Mouse (Mus musculus): ENCODE data around the gene Gzf1. TPM values are rescaled to one million over a fixed set of nuclear protein-coding genes. Genes with fewer than 3 reads are reported as not detected.

Gene Gzf1
- 21.9 and 23.5 TPM in 2 replicates for polyA plus RNA-seq (2015; fragmentation: Nextera tagmentation; extraction: Ambion mirVana)

DNA sequence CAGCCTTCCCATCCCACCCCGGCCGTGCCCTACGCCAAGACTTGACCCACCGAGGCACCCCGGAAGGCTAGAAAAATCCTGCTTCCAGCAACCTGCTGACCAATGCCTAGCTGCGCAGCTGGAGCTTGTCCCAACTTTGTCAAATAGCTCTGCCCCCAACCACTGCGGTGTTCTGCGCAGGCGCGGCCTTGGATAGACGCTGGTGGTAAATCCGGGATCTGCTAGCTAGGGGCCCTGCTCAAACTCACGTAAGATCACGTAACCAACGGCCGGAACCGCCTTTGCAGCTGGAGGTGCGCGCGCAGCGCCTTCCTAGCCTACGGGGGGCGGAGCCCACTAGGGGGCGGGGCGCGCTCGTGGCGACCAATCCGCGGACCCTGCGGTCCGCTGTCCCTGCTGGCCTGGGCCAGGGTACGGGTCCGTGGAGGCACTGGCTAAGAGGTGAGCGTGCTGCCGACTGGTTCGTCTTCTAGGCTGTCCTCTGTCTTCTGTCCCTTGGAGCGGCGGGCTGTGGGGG, at the start of gene Gzf1:
Gene Gzf1 (plus strand): TSS at position 249 of the 517 bp plus-strand sequence.
- peak within 1 kb of the TSS; percentile 70 for H3K4me3 ChIP-seq (replicated peaks)
- peak within 1 kb of the TSS; percentile 96 for H3K27ac ChIP-seq

GRCm38 (mm10) chr2:148631602-148632001, 49.2 kb upstream of the Gzf1 start:
- Histone ChIP-seq H3K27me3 (no peaks in the 10 kb centered on the region), H3K4me3 (replicated peaks) (no peak overlapping the region), H3K27ac (no peak overlapping the region), H3K9me3 (replicated peaks) (no peaks in the 10 kb centered on the region), H3K4me2 (no peak overlapping the region), H3K4me1 (no peaks in the 10 kb centered on the region), H3K36me3 (no peaks in the 10 kb centered on the region), H3K9ac (no peak overlapping the region)
- WGBS: 93% methylated on average over 3 of the region's 3 CpGs
- ATAC-seq (replicated peaks; ENCODE audit: low FRiP score): no peak

More for the DNA sequence above, at the start of gene Gzf1:
- under 1% methylated on average over 39 of the region's 39 CpGs for WGBS
- no peaks in the 10 kb centered on the region for H3K27me3 ChIP-seq
- H3K9ac ChIP-seq: peak within 1 kb of the TSS; percentile 71
- no peaks in the 10 kb centered on the region for H3K9me3 ChIP-seq (replicated peaks)
- H3K4me2 ChIP-seq: peak within 1 kb of the TSS; percentile 79
- ATAC-seq (replicated peaks; ENCODE audit: low FRiP score): peak; percentile 95
- peaks cover 42% of the 10 kb centered on the region for H3K36me3 ChIP-seq
- H3K4me1 ChIP-seq: peaks cover 49% of the 10 kb centered on the region

DNA sequence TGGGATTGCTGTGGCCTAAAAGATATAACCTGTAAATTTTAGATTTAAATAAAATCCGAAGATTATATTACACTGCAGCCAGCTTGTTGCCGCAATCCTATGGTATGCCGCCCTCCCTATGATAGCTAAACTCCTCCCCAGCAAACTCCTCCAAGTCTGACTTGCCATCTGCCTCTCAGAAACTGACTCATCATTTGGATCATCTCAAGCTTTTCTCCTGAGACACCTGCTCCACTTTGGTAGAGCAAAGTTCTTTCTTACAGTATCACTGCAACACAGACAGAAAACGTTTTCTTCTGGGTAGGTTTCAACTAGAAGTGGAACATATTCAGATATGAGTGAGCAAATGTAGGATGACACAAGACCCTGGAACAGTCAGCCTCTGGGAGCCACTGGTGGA, 46.4 kb upstream of the Gzf1 start:
- ATAC-seq (replicated peaks; ENCODE audit: low FRiP score): no peak
- no peak overlapping the region for H3K4me3 ChIP-seq (replicated peaks)
- no peak overlapping the region for H3K9ac ChIP-seq
- H3K27ac ChIP-seq: no peak overlapping the region
- no peak overlapping the region for H3K4me2 ChIP-seq
- H3K36me3 ChIP-seq: no peaks in the 10 kb centered on the region
- H3K4me1 ChIP-seq: no peaks in the 10 kb centered on the region
- 88% methylated on average over 4 of the region's 4 CpGs for WGBS
- no peaks in the 10 kb centered on the region for H3K9me3 ChIP-seq (replicated peaks)
- no peaks in the 10 kb centered on the region for H3K27me3 ChIP-seq

DNA sequence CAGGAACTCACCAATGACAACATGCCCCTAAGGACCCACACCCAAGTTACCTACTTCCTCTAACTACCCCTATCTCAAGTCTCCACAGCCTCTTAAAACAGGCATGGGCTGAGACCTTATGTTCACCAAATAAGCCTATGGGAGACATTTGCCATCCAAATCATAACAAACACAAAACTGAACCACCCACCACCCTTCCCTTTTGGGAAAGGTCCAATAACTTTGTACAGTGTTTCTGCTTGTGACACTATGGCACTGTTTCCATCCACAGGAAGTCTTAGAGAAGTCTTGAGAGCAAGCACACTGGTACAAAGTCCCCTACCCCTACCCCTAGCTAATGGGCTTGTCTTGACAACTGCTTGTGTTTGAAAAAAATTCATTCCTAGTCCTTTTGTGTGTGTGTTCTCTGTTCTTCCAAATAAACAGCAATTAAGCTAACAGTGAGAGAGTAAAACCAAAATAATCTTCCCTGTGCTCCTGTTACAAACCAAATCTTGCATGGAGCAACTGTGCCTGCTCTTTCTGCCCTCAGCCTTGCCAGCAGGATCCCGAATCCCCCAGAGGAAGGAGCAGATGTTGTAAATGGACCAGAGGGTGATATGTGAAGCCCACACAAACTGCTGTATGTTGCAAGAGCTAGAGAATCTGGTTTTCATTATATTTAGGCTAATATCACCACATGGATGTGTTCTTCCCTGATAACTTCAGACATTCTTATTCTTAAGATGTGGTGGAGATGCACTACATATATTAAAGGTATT, 38.0 kb upstream of the Gzf1 start:
- Histone ChIP-seq H3K4me2 (no peak overlapping the region), H3K36me3 (no peaks in the 10 kb centered on the region), H3K4me1 (no peaks in the 10 kb centered on the region), H3K27ac (no peak overlapping the region), H3K9me3 (replicated peaks) (no peaks in the 10 kb centered on the region), H3K27me3 (no peaks in the 10 kb centered on the region), H3K9ac (no peak overlapping the region), H3K4me3 (replicated peaks) (no peak overlapping the region)
- WGBS: 61% methylated on average over 1 of the region's 1 CpGs
- no peak for ATAC-seq (replicated peaks; ENCODE audit: low FRiP score)

DNA sequence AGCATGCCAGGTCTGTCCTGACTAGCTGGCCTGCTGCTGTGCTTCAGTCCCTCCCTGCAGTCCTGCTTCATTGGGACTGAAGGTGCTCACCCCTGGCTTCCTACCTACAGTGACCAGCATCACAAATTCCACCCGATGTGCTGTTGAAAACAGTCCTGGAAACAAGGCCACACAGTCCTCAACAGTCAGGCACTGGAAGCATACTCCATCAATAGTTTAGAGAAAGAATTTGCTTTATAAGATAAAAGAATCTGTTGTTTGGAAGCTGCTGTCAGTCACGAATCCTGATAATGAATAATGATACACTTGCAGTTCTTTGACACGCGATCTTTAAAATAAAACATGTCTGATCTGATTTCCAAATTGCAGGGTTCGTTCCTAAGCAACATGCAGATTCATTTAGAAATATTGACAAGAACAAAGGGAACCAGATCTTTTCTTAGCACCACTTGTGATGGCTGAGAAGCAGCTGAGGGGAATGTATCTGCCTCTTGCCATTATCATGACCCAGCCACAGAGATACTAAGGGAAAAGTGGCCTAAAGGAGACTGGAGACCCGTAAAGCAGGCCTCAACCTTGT, 36.3 kb upstream of the Gzf1 start:
- no peaks in the 10 kb centered on the region for H3K27me3 ChIP-seq
- ATAC-seq (replicated peaks; ENCODE audit: low FRiP score): no peak
- H3K27ac ChIP-seq: no peak overlapping the region
- no peak overlapping the region for H3K4me2 ChIP-seq
- H3K9ac ChIP-seq: no peak overlapping the region
- 88% methylated on average over 6 of the region's 6 CpGs for WGBS
- H3K4me1 ChIP-seq: no peaks in the 10 kb centered on the region
- no peak overlapping the region for H3K4me3 ChIP-seq (replicated peaks)
- no peaks in the 10 kb centered on the region for H3K36me3 ChIP-seq
- no peaks in the 10 kb centered on the region for H3K9me3 ChIP-seq (replicated peaks)

- Histone ChIP-seq H3K4me3 (replicated peaks) (no peak overlapping the region), H3K4me1 (no peaks in the 10 kb centered on the region), H3K9ac (no peak overlapping the region), H3K36me3 (no peaks in the 10 kb centered on the region), H3K4me2 (no peak overlapping the region), H3K27ac (no peak overlapping the region), H3K9me3 (replicated peaks) (no peaks in the 10 kb centered on the region), H3K27me3 (no peaks in the 10 kb centered on the region)
- WGBS: 51% methylated on average over 3 of the region's 3 CpGs
- ATAC-seq (replicated peaks; ENCODE audit: low FRiP score): no peak
Observed at GRCm38 (mm10) chr2:148650587-148651357, 30.1 kb upstream of the Gzf1 start.

GRCm38 (mm10) chr2:148654961-148655360, 25.9 kb upstream of the Gzf1 start:
- H3K4me1 ChIP-seq: no peaks in the 10 kb centered on the region
- H3K9ac ChIP-seq: no peak overlapping the region
- no peak; the same call in 1 of the 2 replicates for ATAC-seq (replicated peaks; ENCODE audit: low FRiP score)
- 3% methylated on average over 3 of the region's 3 CpGs for WGBS
- H3K36me3 ChIP-seq: no peaks in the 10 kb centered on the region
- H3K4me2 ChIP-seq: no peak overlapping the region
- no peak overlapping the region for H3K4me3 ChIP-seq (replicated peaks)
- H3K27ac ChIP-seq: no peak overlapping the region
- H3K9me3 ChIP-seq (replicated peaks): no peaks in the 10 kb centered on the region
- H3K27me3 ChIP-seq: 0 out of 2 replicates have a peak, but pooled peaks cover 2% of the 10 kb centered on the region

GRCm38 (mm10) chr2:148663458-148663857, 17.4 kb upstream of the Gzf1 start:
- no peaks in the 10 kb centered on the region for H3K36me3 ChIP-seq
- no peak overlapping the region for H3K4me3 ChIP-seq (replicated peaks)
- ATAC-seq (replicated peaks; ENCODE audit: low FRiP score): no peak
- no peaks in the 10 kb centered on the region for H3K9me3 ChIP-seq (replicated peaks)
- no peaks in the 10 kb centered on the region for H3K4me1 ChIP-seq
- no peak overlapping the region for H3K27ac ChIP-seq
- H3K4me2 ChIP-seq: no peak overlapping the region
- no peak overlapping the region for H3K9ac ChIP-seq
- H3K27me3 ChIP-seq: 0 out of 2 replicates have a peak, but pooled peaks cover 2% of the 10 kb centered on the region
- 97% methylated on average over 1 of the region's 1 CpGs for WGBS

DNA sequence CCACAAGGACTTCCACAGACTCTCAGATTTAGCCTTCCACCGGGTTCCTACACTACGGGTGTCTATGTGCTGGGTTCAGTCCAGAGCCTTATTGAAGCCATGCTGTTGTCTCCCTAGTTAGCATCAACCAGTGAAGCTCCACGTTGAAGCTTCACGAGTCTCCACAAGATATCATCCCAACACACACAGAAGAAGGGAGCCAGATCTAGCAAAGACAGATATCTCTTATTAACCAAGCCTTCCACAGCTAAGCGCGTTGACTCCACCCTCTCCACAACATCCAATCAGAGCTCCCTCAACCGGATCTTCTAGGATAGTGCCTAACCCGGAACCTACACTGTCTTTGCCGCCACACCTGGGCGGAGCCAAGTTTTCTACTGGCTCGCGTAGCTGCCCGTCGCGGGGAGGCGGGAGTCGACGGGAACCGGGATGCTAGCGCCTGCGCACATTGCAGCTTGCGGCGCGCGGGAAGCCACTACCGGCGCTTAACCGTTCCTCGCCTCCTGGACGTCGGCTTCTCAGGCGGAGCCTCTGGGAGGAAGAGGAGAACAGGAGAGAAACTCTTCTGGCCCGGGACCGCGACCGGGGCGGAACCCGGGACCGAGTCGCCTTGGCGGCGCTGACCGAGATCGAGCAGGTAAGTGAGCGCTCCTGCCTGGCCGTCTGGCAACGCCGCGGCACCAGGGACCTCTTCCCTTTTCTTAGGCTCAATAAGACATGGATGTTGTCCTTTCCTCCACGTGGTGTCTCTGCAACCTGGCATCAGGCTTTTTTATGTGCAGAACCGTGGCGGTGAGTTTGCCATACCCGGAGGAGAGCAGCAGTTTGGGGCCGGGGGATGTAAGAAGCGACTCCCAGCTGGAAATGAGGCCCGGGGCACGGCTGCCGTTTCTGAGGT, 8.4 kb upstream of the Gzf1 start, which contains the start of gene Nxt1:
Gene Nxt1 (plus strand): TSS at position 403 of the 898 bp plus-strand sequence.
- Histone ChIP-seq H3K9ac (peak within 1 kb of the TSS; percentile 78), H3K4me1 (peaks cover 28% of the 10 kb centered on the region), H3K4me2 (peak within 1 kb of the TSS; percentile 79), H3K4me3 (replicated peaks) (peak within 1 kb of the TSS; percentile 63), H3K27me3 (no peaks in the 10 kb centered on the region), H3K27ac (peak within 1 kb of the TSS; percentile 72), H3K36me3 (peaks cover 22% of the 10 kb centered on the region), H3K9me3 (replicated peaks) (no peaks in the 10 kb centered on the region)
- peak; percentile 100 for ATAC-seq (replicated peaks; ENCODE audit: low FRiP score)
- WGBS: under 1% methylated on average over 58 of the region's 58 CpGs

- peak overlapping the region; percentile 96 for H3K27ac ChIP-seq
- WGBS: 12% methylated on average over 26 of the region's 26 CpGs
- H3K27me3 ChIP-seq: no peaks in the 10 kb centered on the region
- H3K36me3 ChIP-seq: peaks cover 22% of the 10 kb centered on the region
- peak; percentile 9; the same call in 1 of the 2 replicates for ATAC-seq (replicated peaks; ENCODE audit: low FRiP score)
- peak overlapping the region; percentile 51 for H3K4me3 ChIP-seq (replicated peaks)
- H3K4me2 ChIP-seq: peak overlapping the region; percentile 79
- H3K9me3 ChIP-seq (replicated peaks): no peaks in the 10 kb centered on the region
- H3K4me1 ChIP-seq: peaks cover 64% of the 10 kb centered on the region
- peak overlapping the region; percentile 43 for H3K9ac ChIP-seq
Observed at GRCm38 (mm10) chr2:148677801-148678200, 3.0 kb upstream of the Gzf1 start.

DNA sequence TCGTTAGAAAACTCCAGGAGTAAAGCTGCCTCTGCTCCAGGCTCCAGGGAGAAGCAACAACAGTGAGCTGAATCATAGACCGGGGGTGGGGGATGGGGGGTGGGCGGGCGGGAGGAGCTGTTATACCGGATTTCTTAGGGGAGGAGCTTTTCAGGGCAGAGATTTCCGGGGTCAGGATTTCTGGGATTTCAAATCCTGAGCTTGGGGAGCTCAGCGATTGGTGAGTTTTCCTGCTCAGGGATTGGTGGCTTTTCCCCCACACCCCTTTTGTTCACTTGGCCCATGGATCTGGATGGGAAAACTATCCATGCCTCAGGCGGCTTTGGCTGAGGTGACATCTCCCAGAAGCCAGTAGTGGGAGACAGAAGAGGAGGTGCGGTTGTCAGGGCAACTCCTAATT, 1.5 kb upstream of the Gzf1 start:
- Histone ChIP-seq H3K4me1 (peaks cover 53% of the 10 kb centered on the region), H3K36me3 (peaks cover 35% of the 10 kb centered on the region), H3K9me3 (replicated peaks) (no peaks in the 10 kb centered on the region), H3K27me3 (no peaks in the 10 kb centered on the region), H3K27ac (peak overlapping the region; percentile 96), H3K9ac (0 out of 2 replicates have a peak overlapping the region, but pooled peaks have one; percentile 35), H3K4me3 (replicated peaks) (peak overlapping the region; percentile 19), H3K4me2 (peak overlapping the region; percentile 79)
- ATAC-seq (replicated peaks; ENCODE audit: low FRiP score): peak; percentile 37
- under 1% methylated on average over 9 of the region's 9 CpGs for WGBS

Data from kidney, embryonic 15.5 days (tissue).